Mouse (Mus musculus) neural tube, embryonic 15.5 days (tissue): Measurements from ENCODE around the gene Gfer. TPM values are rescaled to one million over a fixed set of nuclear protein-coding genes. Genes with fewer than 3 reads are reported as not detected.
A peak's percentile ranks its signal among the peaks of the same experiment; 100 is the strongest.

ENCODE experiments used
- ATAC-seq: fragments of 200-750 bp; cut with Nextera tagmentation; 2 replicates; pipeline ENCODE4 v1.8.0; 2017; ENCODE audit warnings: mild to moderate bottlenecking, moderate TSS enrichment, moderate library complexity; ENCODE audit not compliant: low FRiP score
- H3K27ac ChIP-seq: fragments of 300-500 bp; sonication (generic); replicated peaks from 2 replicates; pipeline ENCODE4 v1.5.1; 2015; ENCODE audit warnings: mild to moderate bottlenecking, inconsistent platforms
- H3K27me3 ChIP-seq: fragments of 300-500 bp; sonication (generic); replicated peaks from 2 replicates; pipeline ENCODE4 v1.6.1; 2015; ENCODE audit warnings: inconsistent platforms
- H3K36me3 ChIP-seq: fragments of 300-500 bp; sonication (generic); 2 replicates; pipeline ENCODE4 v1.6.1; 2015; ENCODE audit warnings: inconsistent platforms
- H3K4me1 ChIP-seq: fragments of 300-500 bp; sonication (generic); 2 replicates; pipeline ENCODE4 v1.6.1; 2015; ENCODE audit warnings: inconsistent platforms
- H3K4me2 ChIP-seq: fragments of 300-500 bp; sonication (generic); 2 replicates; pipeline ENCODE4 v1.6.1; 2015; ENCODE audit warnings: inconsistent platforms, mild to moderate bottlenecking, moderate library complexity
- H3K4me3 ChIP-seq: fragments of 300-500 bp; sonication (generic); replicated peaks from 2 replicates; pipeline ENCODE4 v1.5.1; 2015; ENCODE audit warnings: mild to moderate bottlenecking, inconsistent platforms
- H3K9ac ChIP-seq: fragments of 300-500 bp; sonication (generic); replicated peaks from 2 replicates; pipeline ENCODE4 v1.6.1; 2015; ENCODE audit warnings: mild to moderate bottlenecking, inconsistent platforms
- H3K9me3 ChIP-seq: fragments of 300-500 bp; sonication (generic); replicated peaks from 2 replicates; pipeline ENCODE4 v1.6.1; 2016; ENCODE audit warnings: inconsistent platforms
- WGBS: fragments of 180-500 bp; shearing (Covaris S2); methylation state at CpG from one replicate; pipeline ENCODE4 v1.1.7; 2015; ENCODE audit warnings: mixed read lengths; 5-methylcytosine and 5-hydroxymethylcytosine counted together
- polyA plus RNA-seq: library from polyadenylated mRNA; unstranded; fragments of >200 nt; fragmentation: Nextera tagmentation; extraction: Ambion mirVana; gene quantifications from 2 replicates; pipeline ENCODE4 v1.2.1, GENCODE M21; 2015

Gfer gene
- polyA plus RNA-seq, 1 experiment from 2014 or later: 37.9 TPM

GRCm38 (mm10) chr17:24701251-24701650, 5.3 kb upstream of the Gfer start:
- H3K36me3 ChIP-seq: peaks cover 60% of the 10 kb centered on the region
- no peak overlapping the region for H3K4me3 ChIP-seq
- H3K9ac ChIP-seq: no peak overlapping the region
- H3K9me3 ChIP-seq: no peaks in the 10 kb centered on the region
- no peak for ATAC-seq
- H3K27ac ChIP-seq: no peak overlapping the region
- WGBS: 91% methylated on average over 9 of the region's 9 CpGs
- no peaks in the 10 kb centered on the region for H3K27me3 ChIP-seq
- no peak overlapping the region for H3K4me2 ChIP-seq
- peaks cover 23% of the 10 kb centered on the region for H3K4me1 ChIP-seq

DNA sequence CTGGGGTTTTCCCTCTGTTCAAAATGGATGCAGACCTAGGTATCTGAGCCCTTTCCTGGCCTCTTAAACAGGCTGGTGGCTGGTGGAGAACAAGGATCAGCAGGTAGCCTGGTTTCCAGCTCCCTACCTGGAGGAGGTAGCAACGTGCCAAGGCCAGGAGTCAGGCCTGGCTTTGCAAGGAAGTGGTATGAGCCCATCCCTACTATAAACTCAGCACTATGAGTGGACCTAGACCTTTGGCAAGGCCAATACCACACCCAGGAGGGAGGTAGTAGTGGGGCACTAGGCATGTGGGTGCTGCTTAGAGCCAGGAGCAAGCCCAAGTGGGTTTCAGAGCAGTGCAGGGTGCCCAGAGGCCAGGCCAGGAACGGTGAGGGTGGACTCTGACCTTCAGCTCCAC, 3.5 kb upstream of the Gfer start:
- no peak for ATAC-seq
- no peak overlapping the region for H3K4me2 ChIP-seq
- H3K27ac ChIP-seq: no peak overlapping the region
- no peak overlapping the region for H3K9ac ChIP-seq
- H3K9me3 ChIP-seq: no peaks in the 10 kb centered on the region
- 89% methylated on average over 2 of the region's 2 CpGs for WGBS
- H3K36me3 ChIP-seq: peaks cover 48% of the 10 kb centered on the region
- H3K4me3 ChIP-seq: no peak overlapping the region
- peaks cover 27% of the 10 kb centered on the region for H3K4me1 ChIP-seq
- no peaks in the 10 kb centered on the region for H3K27me3 ChIP-seq

DNA sequence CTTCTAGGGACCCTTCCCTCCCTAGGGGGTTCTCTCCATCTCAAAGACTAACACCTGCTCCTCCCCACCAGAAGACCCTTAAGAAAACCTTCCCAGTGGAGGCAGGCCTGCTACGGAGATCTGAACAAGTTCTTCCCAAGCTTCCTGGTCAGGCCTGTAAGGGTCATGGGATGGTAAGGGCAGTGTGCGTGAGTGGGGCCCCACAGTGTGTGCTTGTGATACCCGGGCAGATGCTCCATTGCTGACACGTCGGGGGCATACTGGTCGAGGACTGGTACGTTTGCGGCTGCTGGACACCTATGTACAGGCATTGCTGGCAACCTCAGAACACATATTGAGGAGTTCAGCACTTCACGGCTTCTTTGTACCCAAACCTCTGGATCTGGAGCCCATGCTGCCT, 2.8 kb upstream of the Gfer start:
- H3K9me3 ChIP-seq: no peaks in the 10 kb centered on the region
- H3K4me1 ChIP-seq: peaks cover 32% of the 10 kb centered on the region
- WGBS: 69% methylated on average over 9 of the region's 9 CpGs
- no peak overlapping the region for H3K9ac ChIP-seq
- no peak for ATAC-seq
- H3K36me3 ChIP-seq: peaks cover 40% of the 10 kb centered on the region
- H3K27me3 ChIP-seq: no peaks in the 10 kb centered on the region
- H3K4me3 ChIP-seq: no peak overlapping the region
- no peak overlapping the region for H3K27ac ChIP-seq
- H3K4me2 ChIP-seq: no peak overlapping the region

GRCm38 (mm10) chr17:24697985-24698384, 2.0 kb upstream of the Gfer start:
- no peak overlapping the region for H3K4me3 ChIP-seq
- WGBS: 22% methylated on average over 5 of the region's 5 CpGs
- H3K4me1 ChIP-seq: peaks cover 36% of the 10 kb centered on the region
- no peak for ATAC-seq
- H3K9me3 ChIP-seq: no peaks in the 10 kb centered on the region
- H3K9ac ChIP-seq: no peak overlapping the region
- H3K27ac ChIP-seq: no peak overlapping the region
- no peak overlapping the region for H3K4me2 ChIP-seq
- no peaks in the 10 kb centered on the region for H3K27me3 ChIP-seq
- H3K36me3 ChIP-seq: peaks cover 40% of the 10 kb centered on the region

DNA sequence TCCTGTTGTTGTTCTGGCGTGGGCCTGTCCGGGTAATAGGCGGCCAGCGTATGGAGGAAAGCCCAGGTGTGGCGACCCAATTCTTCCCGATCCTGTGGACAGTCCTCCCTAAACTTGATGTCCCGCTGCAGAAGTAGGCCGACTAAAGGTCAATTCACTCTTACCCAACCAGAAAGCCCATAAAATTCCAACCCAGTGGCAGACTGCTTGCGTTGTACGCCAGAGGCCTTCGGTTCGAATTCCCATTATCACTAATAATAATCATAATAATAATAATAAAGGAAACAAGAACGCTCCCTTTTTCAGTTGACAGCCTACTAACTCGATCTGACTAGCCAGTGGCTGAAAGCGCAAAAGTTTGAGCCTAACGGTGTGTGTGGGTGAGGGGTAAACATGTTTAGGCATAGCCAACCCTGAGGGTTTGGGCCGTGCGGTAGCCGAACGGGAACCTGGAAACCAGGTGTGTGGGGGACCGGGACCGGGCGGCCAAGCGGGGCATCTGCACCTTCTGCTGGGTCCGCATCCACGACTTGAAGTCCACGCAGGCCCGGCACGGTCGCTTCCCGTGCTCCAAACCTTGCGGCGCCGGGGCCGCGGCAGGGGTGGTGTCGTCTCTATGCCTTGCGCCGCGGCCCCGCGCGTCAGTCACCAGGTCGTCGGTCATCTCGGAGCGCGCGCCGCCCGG, 488 bp downstream of the Gfer start:
- H3K27me3 ChIP-seq: 0 out of 2 replicates have a peak, but pooled peaks cover 4% of the 10 kb centered on the region
- no peaks in the 10 kb centered on the region for H3K9me3 ChIP-seq
- H3K4me1 ChIP-seq: peaks cover 48% of the 10 kb centered on the region
- peak; percentile 45 for ATAC-seq
- H3K27ac ChIP-seq: peak overlapping the region; percentile 93
- peak overlapping the region; percentile 60 for H3K4me3 ChIP-seq
- H3K4me2 ChIP-seq: peak overlapping the region; percentile 76
- peak overlapping the region; percentile 84 for H3K9ac ChIP-seq
- H3K36me3 ChIP-seq: peaks cover 23% of the 10 kb centered on the region
- 6% methylated on average over 47 of the region's 51 CpGs for WGBS

GRCm38 (mm10) chr17:24692385-24692784, 3.6 kb downstream of the Gfer start:
- ATAC-seq: no peak
- H3K27ac ChIP-seq: no peak overlapping the region
- WGBS: 77% methylated on average over 5 of the region's 5 CpGs

GRCm38 (mm10) chr17:24689251-24690081, 6.5 kb downstream of the Gfer start, which contains the start of gene Syngr3:
Gene Syngr3, minus strand, starts transcription at chr17:24689955.
- Histone ChIP-seq H3K4me2 (peak within 1 kb of the TSS; percentile 64), H3K4me1 (peaks cover 58% of the 10 kb centered on the region), H3K27me3 (peaks cover 19% of the 10 kb centered on the region), H3K4me3 (peak within 1 kb of the TSS; percentile 70), H3K36me3 (peaks cover 13% of the 10 kb centered on the region), H3K9ac (peak within 1 kb of the TSS; percentile 86), H3K9me3 (no peaks in the 10 kb centered on the region), H3K27ac (peak within 1 kb of the TSS; percentile 93)
- ATAC-seq: peak; percentile 77
- under 1% methylated on average over 49 of the region's 55 CpGs for WGBS

More at GRCm38 (mm10) chr17:24692385-24692784, 3.6 kb downstream of the Gfer start:
- H3K4me3 ChIP-seq: no peak overlapping the region
- peaks cover 10% of the 10 kb centered on the region for H3K36me3 ChIP-seq
- peaks cover 67% of the 10 kb centered on the region for H3K4me1 ChIP-seq
- H3K9me3 ChIP-seq: no peaks in the 10 kb centered on the region
- no peak overlapping the region for H3K9ac ChIP-seq
- no peak overlapping the region for H3K4me2 ChIP-seq
- peaks cover 16% of the 10 kb centered on the region for H3K27me3 ChIP-seq

- Histone ChIP-seq H3K27me3 (peaks cover 19% of the 10 kb centered on the region), H3K4me2 (peak overlapping the region; percentile 64), H3K36me3 (peaks cover 7% of the 10 kb centered on the region), H3K9me3 (no peaks in the 10 kb centered on the region), H3K4me1 (peaks cover 48% of the 10 kb centered on the region), H3K9ac (peak overlapping the region; percentile 35), H3K4me3 (peak overlapping the region; percentile 70), H3K27ac (no peak overlapping the region)
- no peak for ATAC-seq
- 20% methylated on average over 23 of the region's 23 CpGs for WGBS
Measured at GRCm38 (mm10) chr17:24687599-24687998, 8.4 kb downstream of the Gfer start.

DNA sequence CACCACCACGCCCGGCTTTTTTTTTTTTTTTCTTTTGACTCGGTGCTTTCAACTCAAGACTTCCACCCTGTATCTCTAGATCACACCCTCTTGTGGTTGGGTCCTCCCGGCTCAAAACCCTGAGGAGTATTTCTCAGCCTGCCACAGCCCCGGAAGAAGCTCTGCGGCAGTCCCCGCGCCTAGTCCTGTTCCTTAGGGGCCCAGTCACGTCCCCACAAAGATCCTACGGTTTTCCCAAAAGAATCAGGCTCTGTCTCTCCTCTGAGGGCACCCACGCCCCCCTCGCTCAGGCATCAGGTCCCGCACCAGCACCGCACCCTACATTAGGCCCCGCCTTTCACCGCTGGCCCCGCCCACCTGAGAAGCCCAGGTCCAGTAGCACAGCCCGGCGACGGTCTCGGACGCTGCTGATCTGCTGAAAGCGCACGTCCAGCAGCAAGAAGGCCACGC, 8.8 kb downstream of the Gfer start:
- Histone ChIP-seq H3K9ac (peak overlapping the region; percentile 35), H3K9me3 (no peaks in the 10 kb centered on the region), H3K4me2 (peak overlapping the region; percentile 64), H3K27ac (no peak overlapping the region), H3K4me1 (peaks cover 46% of the 10 kb centered on the region), H3K36me3 (peaks cover 7% of the 10 kb centered on the region), H3K4me3 (peak overlapping the region; percentile 70), H3K27me3 (peaks cover 19% of the 10 kb centered on the region)
- ATAC-seq: no peak
- WGBS: 3% methylated on average over 24 of the region's 25 CpGs

DNA sequence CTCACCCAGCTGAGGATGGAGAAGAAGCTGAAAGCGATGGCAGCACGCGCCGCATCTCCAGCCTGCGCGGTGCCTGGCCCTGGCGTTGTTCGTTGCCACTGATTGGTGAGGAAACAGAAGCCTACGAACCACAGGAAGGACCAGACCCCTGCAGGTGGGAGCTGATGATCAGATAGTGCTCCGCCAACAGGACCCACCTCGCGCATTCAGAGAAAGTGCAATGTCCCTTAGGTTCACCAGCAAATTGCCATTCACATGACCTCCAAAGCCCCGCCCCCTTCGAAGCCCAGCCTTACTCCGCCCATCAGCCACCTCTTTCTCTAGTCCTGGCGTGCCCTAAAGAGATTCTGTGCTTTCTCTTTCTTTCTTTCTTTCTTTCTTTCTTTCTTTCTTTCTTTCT, 9.4 kb downstream of the Gfer start:
- no peak for ATAC-seq
- Histone ChIP-seq H3K9me3 (no peaks in the 10 kb centered on the region), H3K36me3 (peaks cover 14% of the 10 kb centered on the region), H3K9ac (no peak overlapping the region), H3K4me1 (peaks cover 46% of the 10 kb centered on the region), H3K27me3 (peaks cover 19% of the 10 kb centered on the region), H3K4me2 (peak overlapping the region; percentile 21; the same call in 1 of the 2 replicates), H3K4me3 (no peak overlapping the region), H3K27ac (no peak overlapping the region)
- WGBS: 32% methylated on average over 16 of the region's 16 CpGs

DNA sequence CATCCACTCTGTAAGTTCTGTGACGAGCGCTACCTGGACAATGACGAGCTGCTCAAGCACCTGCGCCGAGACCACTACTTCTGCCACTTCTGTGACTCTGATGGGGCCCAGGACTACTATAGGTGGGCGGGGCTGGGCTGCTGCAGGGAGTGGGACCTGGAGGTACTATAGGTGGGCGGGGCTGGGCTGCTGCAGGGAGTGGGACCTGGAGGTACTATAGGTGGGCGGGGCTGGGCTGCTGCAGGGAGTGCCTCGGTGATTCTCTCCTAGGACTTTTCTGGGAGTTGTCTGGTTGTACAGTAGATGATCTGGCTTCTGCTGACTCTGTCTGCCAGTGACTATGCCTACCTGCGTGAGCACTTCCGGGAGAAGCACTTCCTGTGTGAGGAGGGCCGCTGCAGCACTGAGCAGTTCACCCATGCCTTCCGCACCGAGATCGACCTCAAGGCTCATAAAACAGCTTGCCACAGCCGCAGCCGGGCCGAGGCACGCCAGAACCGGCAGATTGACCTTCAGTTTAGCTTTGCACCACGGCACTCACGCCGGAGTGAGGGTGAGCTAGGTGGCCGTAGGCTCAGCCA, 18.4 kb downstream of the Gfer start:
- ATAC-seq: no peak
- H3K9ac ChIP-seq: no peak overlapping the region
- no peak overlapping the region for H3K4me2 ChIP-seq
- no peak overlapping the region for H3K27ac ChIP-seq
- no peaks in the 10 kb centered on the region for H3K9me3 ChIP-seq
- peaks cover 13% of the 10 kb centered on the region for H3K4me1 ChIP-seq
- H3K4me3 ChIP-seq: no peak overlapping the region
- peaks cover 60% of the 10 kb centered on the region for H3K36me3 ChIP-seq
- WGBS: 88% methylated on average over 24 of the region's 24 CpGs
- no peaks in the 10 kb centered on the region for H3K27me3 ChIP-seq
